Comparison of ENCODE assay signal across 8 mouse cellular contexts in the genomic region with DNA sequence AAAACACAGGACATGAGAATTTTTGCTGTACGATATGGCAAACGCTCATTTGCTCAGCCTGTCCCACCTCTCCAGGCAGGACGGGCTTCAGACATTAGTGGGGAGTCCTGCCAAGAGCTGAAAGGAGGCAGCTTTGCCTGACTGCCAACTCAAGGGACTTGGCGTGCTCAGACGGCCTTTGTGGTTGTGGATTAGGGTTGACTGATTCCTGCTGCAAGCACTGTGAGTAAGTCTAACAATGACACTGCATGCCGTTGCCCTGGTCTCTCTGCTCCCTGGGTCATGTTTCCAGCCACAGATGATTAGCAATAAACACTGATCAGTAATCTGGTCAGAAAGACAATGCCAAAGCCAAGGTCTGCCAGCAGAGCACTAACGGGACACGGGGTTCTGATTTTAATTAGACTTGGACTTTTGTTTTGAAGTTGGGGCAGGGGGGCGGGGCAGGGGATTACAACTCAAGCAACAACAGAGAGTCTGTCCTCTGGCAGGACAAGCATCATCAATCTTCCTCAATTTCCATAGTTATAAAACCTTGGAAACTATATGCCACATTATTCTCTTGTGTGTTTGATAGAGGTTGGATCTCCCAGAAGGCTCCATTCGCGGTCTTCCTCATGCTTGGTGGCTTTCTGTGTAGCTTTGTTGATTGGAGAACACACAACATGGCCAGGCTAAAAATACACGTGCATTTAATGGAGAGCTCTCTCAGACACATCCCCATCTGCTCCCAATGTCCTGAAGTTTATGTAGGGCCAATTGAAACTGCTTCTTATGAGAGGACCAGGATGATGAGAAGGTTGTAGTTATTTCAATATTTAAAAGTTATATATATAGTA.
DNase-seq lines count a peak whose midpoint lies in the region; ATAC-seq and TF ChIP-seq lines count a peak whose summit lies in the region.

No protein-coding gene starts in this region.

- H3K27me3 ChIP-seq in embryonic facial prominence, embryonic 14.5 days (replicated peaks; ENCODE audit: control insufficient read depth, insufficient read depth, low read length), result no peaks in the 10 kb centered on the region
- no peaks in the 10 kb centered on the region for H3K27me3 ChIP-seq in myocyte (ENCODE audit: control insufficient read depth, insufficient read depth, insufficient read length)

- intact Hi-C loops in heart, postnatal 10 days (cut with DNase I), result no loop called here

- no peak for TF ChIP-seq POLR2A in lung, adult 2 months (IDR thresholded peaks at IDR 0.05; ENCODE audit: borderline replicate concordance, extremely low read depth, low read depth, low read length)
- no peak for TF ChIP-seq POLR2A in myocyte (IDR thresholded peaks at IDR 0.05; ENCODE audit: insufficient read length, low read depth)

- 68% methylated on average over 12 of the region's 12 CpGs for WGBS in lung, adult 2 months
- whole genome bisulfite sequencing in embryonic facial prominence, embryonic 14.5 days, result 57% methylated on average over 12 of the region's 12 CpGs

- H3K4me2 ChIP-seq in embryonic facial prominence, embryonic 14.5 days (ENCODE audit: low read depth, low read length), result peak overlapping the region; percentile 19; the same call in 1 of the 2 replicates
- peak overlapping the region; percentile 27 for H3K4me2 ChIP-seq in myocyte (ENCODE audit: low read depth)

- H3K9me3 ChIP-seq in embryonic facial prominence, embryonic 14.5 days (ENCODE audit: control insufficient read depth, low read length), result no peaks in the 10 kb centered on the region

- H3ac ChIP-seq in myocyte (ENCODE audit: control insufficient read depth, insufficient read length), result no peak overlapping the region

- ATAC-seq in embryonic facial prominence, embryonic 14.5 days (ENCODE audit: low read depth), result peak; percentile 83

- H3K79me2 ChIP-seq in myocyte (ENCODE audit: control insufficient read depth, insufficient read depth), result no peaks in the 10 kb centered on the region

- no peak for TF ChIP-seq CTCF in lung, adult 2 months (IDR thresholded peaks at IDR 0.05; ENCODE audit: insufficient read depth, low read length)

- H3K36me3 ChIP-seq in embryonic facial prominence, embryonic 14.5 days (ENCODE audit: control insufficient read depth, insufficient read depth, low read length), result no peaks in the 10 kb centered on the region
- no peaks in the 10 kb centered on the region for H3K36me3 ChIP-seq in myocyte (ENCODE audit: control insufficient read depth, insufficient read depth)

- no peaks in the 10 kb centered on the region for H3K4me1 ChIP-seq in lung, adult 2 months (ENCODE audit: control insufficient read depth, insufficient read depth, low read length)
- H3K4me1 ChIP-seq in embryonic facial prominence, embryonic 14.5 days (ENCODE audit: control insufficient read depth, insufficient read depth, low read length), result peaks cover 3% of the 10 kb centered on the region; the same call in 1 of the 2 replicates

- DNase-seq in lung, adult 18-20 months, result peak; percentile 7 to 13
- DNase-seq in lung, adult 2 months, result no peak
- DNase-seq in embryonic facial prominence, embryonic 14.5 days (ENCODE audit: low spot score), result peak; percentile 84
- peak; percentile 11 to 20 for DNase-seq in heart, postnatal 10 days
- peak; percentile 16 to 62 for DNase-seq in layer of hippocampus, postnatal 14 days (ENCODE audit: low spot score in 2 of 2)
- DNase-seq in yolk sac, embryonic 10.5 days (ENCODE audit: low spot score), result no peak
- no peak for DNase-seq in MN1 (ENCODE audit: low spot score)

- no peak overlapping the region for H3K9ac ChIP-seq in embryonic facial prominence, embryonic 14.5 days (ENCODE audit: low read depth, low read length)

- H3K27ac ChIP-seq in embryonic facial prominence, embryonic 14.5 days (replicated peaks; ENCODE audit: low read depth, low read length), result no peak overlapping the region; the same call in 1 of the 2 replicates

- H3K4me3 ChIP-seq in lung, adult 2 months (replicated peaks; ENCODE audit: extremely low read depth, low read depth, low read length), result no peak overlapping the region
- no peak overlapping the region for H3K4me3 ChIP-seq in embryonic facial prominence, embryonic 14.5 days (ENCODE audit: low read depth, low read length)
- no peak overlapping the region for H3K4me3 ChIP-seq in myocyte

TF ChIP-seq in myocyte, 11 proteins besides CTCF, POLR2A, EP300 and RAD21:
- TF ChIP-seq MYOG (IDR thresholded peaks at IDR 0.05; ENCODE audit: control insufficient read depth in 1 of 3, insufficient read depth in 1 of 3, insufficient read length in 2 of 3, low read depth in 2 of 3) (no peak), POLR2AphosphoS2 (IDR thresholded peaks at IDR 0.05; ENCODE audit: insufficient read length, low read depth) (no peak), MYOD1 (IDR thresholded peaks at IDR 0.05; ENCODE audit: control insufficient read depth in 1 of 3, insufficient read length in 2 of 3, low read depth in 2 of 3) (no peak), TCF12 (IDR thresholded peaks at IDR 0.05; ENCODE audit: insufficient read depth, poor library complexity, severe bottlenecking) (no peak)

Comparison
In these comparisons a context has a peak if more than half of its experiments do, and no peak if none do; other contexts are left out.
1. DNase-seq: peak in lung, adult 18-20 months (2 of 2), embryonic facial prominence, embryonic 14.5 days (single experiment), heart, postnatal 10 days (2 of 2) and layer of hippocampus, postnatal 14 days (2 of 2); none in lung, adult 2 months (single experiment), yolk sac, embryonic 10.5 days (single experiment) and MN1 (single experiment).